Mouse (Mus musculus): ENCODE results near the gene Zcchc14.
A peak's percentile ranks its signal among the peaks of the same experiment; 100 is the strongest.

GRCm38 (mm10) chr8:121694453-121694852, 41.8 kb upstream of the Zcchc14 start:
- TF ChIP-seq POLR2A (IDR thresholded peaks at IDR 0.05; ENCODE audit: low read depth, low read length) (no peak), CTCF (IDR thresholded peaks at IDR 0.05; ENCODE audit: borderline replicate concordance, insufficient read depth, low read length) (peak; percentile 64; the same call in 1 of the 2 replicates)
